Mouse (Mus musculus) forebrain, embryonic 11.5 days (tissue): Measurements from ENCODE around the gene Paics. TPM values are rescaled to one million over a fixed set of nuclear protein-coding genes. Genes with fewer than 3 reads are reported as not detected.

Experiments
- ATAC-seq: fragments of 200-750 bp; cut with Nextera tagmentation; replicated peaks from 2 replicates; pipeline ENCODE4 v1.8.0; 2017; ENCODE audit warnings: moderate TSS enrichment; ENCODE audit not compliant: low FRiP score
- DNase-seq: peaks from one replicate; pipeline ENCODE4 v3.0.0-alpha.2; 2017; ENCODE audit warnings: low spot score
- H3K27ac ChIP-seq: fragments of 300-500 bp; sonication (generic); 2 replicates; pipeline ENCODE4 v1.5.1; 2014; ENCODE audit warnings: low read depth, low read length
- H3K27me3 ChIP-seq: fragments of 300-500 bp; sonication (generic); 2 replicates; pipeline ENCODE4 v1.6.1; 2014; ENCODE audit warnings: mild to moderate bottlenecking, low read length, mixed read lengths; ENCODE audit not compliant: control insufficient read depth, insufficient read depth
- H3K36me3 ChIP-seq: fragments of 300-500 bp; sonication (generic); 2 replicates; pipeline ENCODE4 v1.6.1; 2014; ENCODE audit warnings: mild to moderate bottlenecking, low read length, moderate library complexity, mixed read lengths; ENCODE audit not compliant: control insufficient read depth, insufficient read depth
- H3K4me1 ChIP-seq: fragments of 300-500 bp; sonication (generic); replicated peaks from 2 replicates; pipeline ENCODE4 v1.6.1; 2014; ENCODE audit warnings: low read length, mixed read lengths; ENCODE audit not compliant: control insufficient read depth, insufficient read depth
- H3K4me2 ChIP-seq: fragments of 300-500 bp; sonication (generic); 2 replicates; pipeline ENCODE4 v1.6.1; 2014; ENCODE audit warnings: low read depth, mild to moderate bottlenecking, low read length, moderate library complexity, mixed read lengths; ENCODE audit not compliant: severe bottlenecking
- H3K4me3 ChIP-seq: fragments of 300-500 bp; sonication (generic); 2 replicates; pipeline ENCODE4 v1.5.1; 2014; ENCODE audit warnings: low read depth, low read length
- H3K9ac ChIP-seq: fragments of 300-500 bp; sonication (generic); 2 replicates; pipeline ENCODE4 v1.6.1; 2014; ENCODE audit warnings: low read length
- H3K9me3 ChIP-seq: fragments of 300-500 bp; sonication (generic); 2 replicates; pipeline ENCODE4 v1.6.1; 2016; ENCODE audit warnings: low read length, mixed read lengths; ENCODE audit not compliant: control insufficient read depth
- WGBS: fragments of 180-500 bp; shearing (Covaris S2); extraction: QIAGEN DNeasy Blood & Tissue Kit; methylation state at CpG from one replicate; pipeline ENCODE4 v1.1.7; 2014; 5-methylcytosine and 5-hydroxymethylcytosine counted together
- polyA plus RNA-seq: library from polyadenylated mRNA; unstranded; fragments of >200 nt; fragmentation: Nextera tagmentation; extraction: Ambion mirVana; gene quantifications from 2 replicates; pipeline ENCODE4 v1.2.1, GENCODE M21; 2014

The Paics gene
- polyA plus RNA-seq, 1 experiment from 2014 or later: 462 TPM

DNA sequence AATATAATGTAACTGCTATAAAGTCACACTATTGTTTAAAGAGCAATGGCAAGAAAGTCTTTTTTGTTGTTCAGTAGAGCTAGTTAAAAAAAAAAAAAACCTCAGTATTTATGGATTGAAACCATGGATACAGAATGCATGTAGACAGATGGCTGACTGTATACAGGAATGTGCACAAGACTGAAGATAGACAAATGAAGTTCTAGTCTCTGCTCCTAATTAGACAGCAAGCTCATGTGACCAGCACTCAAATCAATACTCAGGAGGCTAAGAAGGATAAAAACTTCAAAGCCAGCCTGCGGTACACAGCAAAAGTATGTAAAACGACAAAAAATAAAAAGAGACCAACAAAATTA is 5.5 kb upstream of the Paics start:
- Histone ChIP-seq H3K9ac (no peak overlapping the region), H3K4me1 (0 out of 2 replicates have a peak, but pooled peaks cover 3% of the 10 kb centered on the region), H3K27me3 (no peaks in the 10 kb centered on the region), H3K27ac (no peak overlapping the region), H3K4me3 (no peak overlapping the region), H3K4me2 (no peak overlapping the region), H3K9me3 (no peaks in the 10 kb centered on the region; the same call in 1 of the 2 replicates), H3K36me3 (peaks cover 3% of the 10 kb centered on the region; the same call in 1 of the 2 replicates)
- DNase-seq (no peak), ATAC-seq (no peak)
- WGBS: 75% methylated on average over 2 of the region's 2 CpGs

DNA sequence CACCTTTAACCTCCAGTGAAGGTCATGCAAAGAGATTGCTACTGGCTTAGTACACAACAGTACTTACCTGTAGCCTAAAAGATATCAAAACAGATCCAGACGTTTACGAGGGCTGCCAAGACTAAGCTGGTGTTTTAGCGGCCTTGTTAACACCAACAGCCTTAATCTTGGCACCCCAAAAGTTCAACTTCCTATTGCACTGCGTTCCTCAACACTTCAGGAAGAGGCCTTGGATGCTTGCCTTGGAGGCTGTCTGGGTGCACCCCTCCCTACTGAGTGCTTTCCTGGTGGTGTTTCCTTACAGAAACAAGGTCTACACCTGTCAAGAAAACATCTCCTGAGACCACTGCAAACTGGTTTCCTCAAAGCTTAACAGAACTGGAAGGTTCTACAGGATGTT is 4.0 kb upstream of the Paics start:
- H3K27me3 ChIP-seq: no peaks in the 10 kb centered on the region
- 91% methylated on average over 4 of the region's 4 CpGs for WGBS
- no peak overlapping the region for H3K4me2 ChIP-seq
- H3K9ac ChIP-seq: no peak overlapping the region
- H3K4me3 ChIP-seq: no peak overlapping the region
- no peak overlapping the region for H3K27ac ChIP-seq
- H3K36me3 ChIP-seq: no peaks in the 10 kb centered on the region; the same call in 1 of the 2 replicates
- DNase-seq: no peak
- ATAC-seq: no peak
- 0 out of 2 replicates have a peak, but pooled peaks cover 3% of the 10 kb centered on the region for H3K4me1 ChIP-seq
- H3K9me3 ChIP-seq: no peaks in the 10 kb centered on the region

DNA sequence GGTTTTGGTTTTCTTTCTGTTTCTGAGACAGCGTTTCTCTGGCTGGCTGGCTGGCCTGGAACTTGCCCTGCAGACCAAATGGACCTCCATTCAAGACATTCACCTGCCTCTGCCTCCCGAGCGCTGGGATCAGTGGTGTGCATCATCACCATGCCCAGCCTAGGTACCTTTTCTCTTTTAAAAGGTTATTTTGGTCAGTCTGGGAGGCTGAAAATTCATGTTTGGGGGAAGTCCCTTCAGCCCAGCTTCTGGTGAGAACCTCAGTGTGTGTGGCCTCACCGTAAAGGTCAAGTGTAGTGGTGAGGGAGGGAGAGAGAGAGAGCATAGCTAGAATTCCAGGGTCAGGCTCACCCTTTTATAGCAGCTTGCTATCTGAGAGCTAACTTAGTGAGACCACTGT is 3.3 kb upstream of the Paics start:
- no peaks in the 10 kb centered on the region; the same call in 1 of the 2 replicates for H3K36me3 ChIP-seq
- no peaks in the 10 kb centered on the region for H3K27me3 ChIP-seq
- DNase-seq (no peak), ATAC-seq (no peak)
- no peak overlapping the region for H3K27ac ChIP-seq
- no peak overlapping the region for H3K9ac ChIP-seq
- no peaks in the 10 kb centered on the region for H3K9me3 ChIP-seq
- 0 out of 2 replicates have a peak, but pooled peaks cover 8% of the 10 kb centered on the region for H3K4me1 ChIP-seq
- H3K4me3 ChIP-seq: no peak overlapping the region
- WGBS: 93% methylated on average over 4 of the region's 4 CpGs
- no peak overlapping the region for H3K4me2 ChIP-seq

- DNase-seq: no peak
- 0 out of 2 replicates have a peak, but pooled peaks cover 8% of the 10 kb centered on the region for H3K4me1 ChIP-seq
- no peaks in the 10 kb centered on the region for H3K36me3 ChIP-seq
- peak overlapping the region; percentile 73 for H3K4me2 ChIP-seq
- under 1% methylated on average over 24 of the region's 24 CpGs for WGBS
- H3K4me3 ChIP-seq: peak overlapping the region; percentile 74
- H3K27me3 ChIP-seq: no peaks in the 10 kb centered on the region
- H3K9ac ChIP-seq: peak overlapping the region; percentile 76
- H3K27ac ChIP-seq: peak overlapping the region; percentile 66; the same call in 1 of the 2 replicates
- no peak for ATAC-seq
- no peaks in the 10 kb centered on the region for H3K9me3 ChIP-seq
Observed at GRCm38 (mm10) chr5:76950343-76951105, 583 bp upstream of the Paics start.

- Histone ChIP-seq H3K27me3 (no peaks in the 10 kb centered on the region), H3K9me3 (no peaks in the 10 kb centered on the region), H3K4me1 (0 out of 2 replicates have a peak, but pooled peaks cover 8% of the 10 kb centered on the region), H3K9ac (peak overlapping the region; percentile 86), H3K36me3 (peaks cover 9% of the 10 kb centered on the region), H3K4me3 (peak overlapping the region; percentile 74), H3K4me2 (peak overlapping the region; percentile 73), H3K27ac (peak overlapping the region; percentile 73)
- WGBS: 21% methylated on average over 7 of the region's 7 CpGs
- no peak for ATAC-seq
- no peak for DNase-seq
Observed at GRCm38 (mm10) chr5:76952112-76953040, 1.3 kb downstream of the Paics start.

- H3K4me3 ChIP-seq: no peak overlapping the region
- no peak for DNase-seq
Observed at GRCm38 (mm10) chr5:76953794-76954193, 2.7 kb downstream of the Paics start.

GRCm38 (mm10) chr5:76954271-76954900 is 3.3 kb downstream of the Paics start:
- peaks cover 18% of the 10 kb centered on the region for H3K36me3 ChIP-seq
- no peaks in the 10 kb centered on the region for H3K27me3 ChIP-seq
- no peak overlapping the region for H3K4me3 ChIP-seq
- 0 out of 2 replicates have a peak, but pooled peaks cover 8% of the 10 kb centered on the region for H3K4me1 ChIP-seq
- no peak overlapping the region for H3K4me2 ChIP-seq
- H3K9ac ChIP-seq: no peak overlapping the region
- no peak overlapping the region for H3K27ac ChIP-seq
- H3K9me3 ChIP-seq: no peaks in the 10 kb centered on the region
- ATAC-seq: no peak
- WGBS: 85% methylated on average over 6 of the region's 6 CpGs
- no peak for DNase-seq

More at GRCm38 (mm10) chr5:76953794-76954193, 2.7 kb downstream of the Paics start:
- H3K27ac ChIP-seq: no peak overlapping the region
- H3K27me3 ChIP-seq: no peaks in the 10 kb centered on the region
- 0 out of 2 replicates have a peak, but pooled peaks cover 8% of the 10 kb centered on the region for H3K4me1 ChIP-seq
- H3K9ac ChIP-seq: no peak overlapping the region
- H3K9me3 ChIP-seq: no peaks in the 10 kb centered on the region
- no peak overlapping the region for H3K4me2 ChIP-seq
- H3K36me3 ChIP-seq: peaks cover 18% of the 10 kb centered on the region
- WGBS: 85% methylated on average over 3 of the region's 3 CpGs
- no peak for ATAC-seq

DNA sequence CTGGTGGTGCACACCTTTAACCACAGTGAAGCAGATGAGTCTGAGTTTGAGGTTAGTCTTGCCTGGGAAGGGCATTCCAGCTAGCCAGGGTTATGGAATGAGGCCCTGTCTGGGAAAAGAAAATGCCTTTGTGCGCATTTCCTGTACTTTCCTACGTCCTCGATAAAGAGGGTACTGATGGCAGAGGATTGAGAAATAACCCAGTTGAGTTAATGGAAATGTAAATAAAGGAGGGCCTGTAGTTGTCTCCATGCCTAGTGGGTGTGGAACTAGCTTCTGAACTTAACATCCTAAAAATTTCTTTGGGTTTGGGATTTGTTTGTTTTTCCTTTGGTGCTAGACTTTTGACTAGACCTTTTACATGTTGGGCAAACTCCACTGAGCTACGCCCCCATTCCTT is 4.4 kb downstream of the Paics start:
- DNase-seq (no peak), ATAC-seq (no peak)
- WGBS: 86% methylated on average over 4 of the region's 4 CpGs
- Histone ChIP-seq H3K4me3 (no peak overlapping the region), H3K4me1 (0 out of 2 replicates have a peak, but pooled peaks cover 5% of the 10 kb centered on the region), H3K9me3 (no peaks in the 10 kb centered on the region), H3K9ac (no peak overlapping the region), H3K36me3 (peaks cover 18% of the 10 kb centered on the region), H3K27me3 (no peaks in the 10 kb centered on the region), H3K4me2 (no peak overlapping the region), H3K27ac (no peak overlapping the region)
